Mouse (Mus musculus): ENCODE data around the gene Carm1. TPM values are rescaled to one million over a fixed set of nuclear protein-coding genes. Genes with fewer than 3 reads are reported as not detected.

The Carm1 gene
- polyA plus RNA-seq, 1 experiment: 63.4 TPM

DNA sequence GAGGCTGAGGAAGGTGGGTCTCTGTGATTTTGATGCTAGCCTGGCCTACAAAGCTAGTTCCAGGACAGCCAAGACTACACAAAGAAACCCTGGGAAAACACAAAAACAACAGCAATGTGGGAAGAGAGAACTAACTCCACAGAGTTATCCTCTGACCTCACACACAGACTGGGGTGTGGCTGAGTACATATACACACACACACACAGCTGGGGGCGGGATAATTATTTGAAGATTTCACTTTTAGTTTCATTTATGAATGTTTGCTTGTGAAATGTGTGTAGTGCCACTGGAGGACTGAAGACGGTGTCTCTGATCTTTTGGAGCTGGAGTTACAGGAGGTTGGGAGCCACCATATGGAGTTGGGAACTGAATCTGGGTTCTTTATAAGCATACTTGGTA lies 54.4 kb downstream of the Carm1 start:
- Histone ChIP-seq H3K36me3 (ENCODE audit: control insufficient read depth, insufficient read depth, low read length) (no peaks in the 10 kb centered on the region), H3K27me3 (ENCODE audit: control insufficient read depth, insufficient read depth, low read length) (no peaks in the 10 kb centered on the region), H3K27ac (ENCODE audit: insufficient read depth, low read depth, low read length) (peak overlapping the region; percentile 68), H3K4me1 (ENCODE audit: control insufficient read depth, insufficient read depth, insufficient read length, low read length) (peaks cover 5% of the 10 kb centered on the region), H3K4me3 (ENCODE audit: low read depth, low read length) (no peak overlapping the region)
- TF ChIP-seq POLR2A (IDR thresholded peaks at IDR 0.05; ENCODE audit: low read depth, low read length): no peak
- TF ChIP-seq CTCF (IDR thresholded peaks at IDR 0.05; ENCODE audit: extremely low read depth, insufficient read length, insufficient replicate concordance, low read depth, low read length): no peak
- WGBS: 18% methylated on average over 2 of the region's 2 CpGs

DNA sequence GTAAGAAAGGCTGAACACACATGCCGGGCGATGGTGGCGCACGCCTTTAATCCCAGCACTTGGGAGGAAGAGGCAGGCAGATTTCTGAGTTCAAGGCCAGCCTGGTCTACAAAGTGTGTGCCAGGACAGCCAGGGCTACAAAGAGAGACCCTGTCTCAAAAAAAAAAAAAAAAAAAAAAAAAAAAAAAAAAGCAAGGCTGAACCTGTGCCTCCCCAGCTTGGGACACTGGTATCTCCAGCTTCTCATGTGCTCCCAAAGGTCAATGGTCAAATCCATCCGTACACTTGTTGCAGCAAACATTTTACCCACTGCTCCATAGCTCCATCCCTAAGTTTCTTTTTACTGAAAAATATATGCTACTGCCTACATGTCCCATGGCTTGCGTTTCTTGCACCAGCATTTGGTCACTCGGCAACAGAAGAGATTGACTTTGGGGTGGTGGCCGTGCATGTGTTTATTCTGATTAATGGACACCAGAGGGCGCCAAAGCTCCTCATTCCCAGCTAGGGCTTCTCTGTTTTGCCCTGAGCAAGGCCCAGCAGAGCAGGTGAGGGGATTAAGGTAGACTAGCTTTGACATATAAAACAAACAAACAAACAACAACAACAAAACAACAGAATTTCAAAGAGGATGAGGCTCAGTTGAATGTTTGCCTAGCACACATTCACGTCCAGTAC lies 55.2 kb downstream of the Carm1 start:
- Histone ChIP-seq H3K27ac (ENCODE audit: insufficient read depth, low read depth, low read length) (peak overlapping the region; percentile 68; the same call in 1 of the 2 replicates), H3K4me1 (ENCODE audit: control insufficient read depth, insufficient read depth, insufficient read length, low read length) (peaks cover 5% of the 10 kb centered on the region), H3K36me3 (ENCODE audit: control insufficient read depth, insufficient read depth, low read length) (no peaks in the 10 kb centered on the region), H3K27me3 (ENCODE audit: control insufficient read depth, insufficient read depth, low read length) (no peaks in the 10 kb centered on the region), H3K4me3 (ENCODE audit: low read depth, low read length) (no peak overlapping the region)
- no peak for TF ChIP-seq POLR2A (IDR thresholded peaks at IDR 0.05; ENCODE audit: low read depth, low read length)
- peak; percentile 92; the same call in 1 of the 2 replicates for TF ChIP-seq CTCF (IDR thresholded peaks at IDR 0.05; ENCODE audit: extremely low read depth, insufficient read length, insufficient replicate concordance, low read depth, low read length)
- WGBS: 45% methylated on average over 10 of the region's 10 CpGs

DNA sequence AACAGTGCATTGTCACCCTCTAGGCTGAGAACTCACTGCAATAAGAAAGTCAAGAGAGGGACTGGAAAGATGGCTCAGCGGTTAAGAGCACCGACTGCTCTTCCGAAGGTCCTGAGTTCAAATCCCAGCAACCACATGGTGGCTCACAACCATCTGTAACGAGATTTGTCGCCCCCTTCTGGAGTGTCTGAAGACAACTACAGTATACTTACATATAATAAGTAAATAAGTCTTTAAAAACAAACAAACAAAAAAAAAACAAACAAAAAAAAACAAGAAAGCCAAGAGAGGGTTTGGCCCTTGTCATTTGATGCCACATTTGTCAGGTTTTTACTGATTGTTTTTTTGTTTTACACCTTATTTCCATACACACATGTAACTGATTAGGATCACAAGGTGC lies 57.4 kb downstream of the Carm1 start:
- no peak overlapping the region for H3K27ac ChIP-seq (ENCODE audit: insufficient read depth, low read depth, low read length)
- TF ChIP-seq CTCF (IDR thresholded peaks at IDR 0.05; ENCODE audit: extremely low read depth, insufficient read length, insufficient replicate concordance, low read depth, low read length) (no peak), POLR2A (IDR thresholded peaks at IDR 0.05; ENCODE audit: low read depth, low read length) (no peak)
- no peak overlapping the region for H3K4me3 ChIP-seq (ENCODE audit: low read depth, low read length)
- H3K36me3 ChIP-seq (ENCODE audit: control insufficient read depth, insufficient read depth, low read length): no peaks in the 10 kb centered on the region
- H3K4me1 ChIP-seq (ENCODE audit: control insufficient read depth, insufficient read depth, insufficient read length, low read length): peaks cover 5% of the 10 kb centered on the region
- H3K27me3 ChIP-seq (ENCODE audit: control insufficient read depth, insufficient read depth, low read length): no peaks in the 10 kb centered on the region
- 80% methylated on average over 5 of the region's 5 CpGs for WGBS

DNA sequence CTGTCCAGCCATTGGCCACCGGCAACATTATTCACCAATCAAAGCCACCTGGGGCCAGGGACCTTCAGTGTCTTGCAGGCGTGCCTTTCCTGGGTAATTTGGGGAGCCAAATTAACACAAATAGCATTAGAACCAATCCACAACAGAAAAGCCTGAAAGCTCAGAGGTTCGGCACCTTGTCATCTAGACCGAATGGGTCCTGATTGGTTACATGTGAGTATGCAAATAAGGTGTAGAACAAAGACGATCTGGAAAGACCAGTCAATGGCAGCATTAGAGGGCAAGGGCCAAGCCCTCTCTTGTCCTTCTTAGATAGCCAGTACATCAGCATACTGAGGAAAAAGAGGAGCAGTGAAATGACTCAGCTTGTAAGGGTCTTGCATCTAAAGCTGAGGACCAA lies 59.2 kb downstream of the Carm1 start:
- Histone ChIP-seq H3K4me3 (ENCODE audit: low read depth, low read length) (no peak overlapping the region), H3K36me3 (ENCODE audit: control insufficient read depth, insufficient read depth, low read length) (no peaks in the 10 kb centered on the region), H3K27me3 (ENCODE audit: control insufficient read depth, insufficient read depth, low read length) (no peaks in the 10 kb centered on the region), H3K27ac (ENCODE audit: insufficient read depth, low read depth, low read length) (no peak overlapping the region), H3K4me1 (ENCODE audit: control insufficient read depth, insufficient read depth, insufficient read length, low read length) (peaks cover 10% of the 10 kb centered on the region)
- TF ChIP-seq POLR2A (IDR thresholded peaks at IDR 0.05; ENCODE audit: low read depth, low read length) (no peak), CTCF (IDR thresholded peaks at IDR 0.05; ENCODE audit: extremely low read depth, insufficient read length, insufficient replicate concordance, low read depth, low read length) (no peak)
- 81% methylated on average over 5 of the region's 5 CpGs for WGBS

DNA sequence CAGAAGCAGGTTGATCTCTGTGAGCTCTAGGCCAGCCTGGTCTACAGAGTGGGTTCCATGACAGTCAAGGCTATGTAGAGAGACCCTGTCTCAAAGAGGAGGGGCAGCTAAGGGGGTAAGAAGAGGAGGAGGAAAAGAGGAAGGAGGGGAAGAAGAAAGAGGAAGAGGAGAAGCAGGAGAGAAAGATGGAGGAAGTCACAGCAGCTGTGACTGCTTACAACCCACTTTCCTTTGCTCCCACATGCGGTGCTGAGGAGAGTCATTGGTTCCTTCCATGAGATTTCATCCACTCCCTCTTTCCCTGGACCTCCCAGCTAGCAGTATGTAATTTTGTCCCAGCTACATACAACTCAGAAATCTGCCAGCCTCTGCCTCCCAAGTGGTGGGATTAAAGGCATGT lies 60.0 kb downstream of the Carm1 start:
- Histone ChIP-seq H3K4me1 (ENCODE audit: control insufficient read depth, insufficient read depth, insufficient read length, low read length) (peaks cover 5% of the 10 kb centered on the region; the same call in 1 of the 2 replicates), H3K27ac (ENCODE audit: insufficient read depth, low read depth, low read length) (no peak overlapping the region), H3K4me3 (ENCODE audit: low read depth, low read length) (no peak overlapping the region), H3K36me3 (ENCODE audit: control insufficient read depth, insufficient read depth, low read length) (no peaks in the 10 kb centered on the region), H3K27me3 (ENCODE audit: control insufficient read depth, insufficient read depth, low read length) (no peaks in the 10 kb centered on the region)
- WGBS: 59% methylated on average over 1 of the region's 1 CpGs
- TF ChIP-seq CTCF (IDR thresholded peaks at IDR 0.05; ENCODE audit: extremely low read depth, insufficient read length, insufficient replicate concordance, low read depth, low read length) (no peak), POLR2A (IDR thresholded peaks at IDR 0.05; ENCODE audit: low read depth, low read length) (no peak)

DNA sequence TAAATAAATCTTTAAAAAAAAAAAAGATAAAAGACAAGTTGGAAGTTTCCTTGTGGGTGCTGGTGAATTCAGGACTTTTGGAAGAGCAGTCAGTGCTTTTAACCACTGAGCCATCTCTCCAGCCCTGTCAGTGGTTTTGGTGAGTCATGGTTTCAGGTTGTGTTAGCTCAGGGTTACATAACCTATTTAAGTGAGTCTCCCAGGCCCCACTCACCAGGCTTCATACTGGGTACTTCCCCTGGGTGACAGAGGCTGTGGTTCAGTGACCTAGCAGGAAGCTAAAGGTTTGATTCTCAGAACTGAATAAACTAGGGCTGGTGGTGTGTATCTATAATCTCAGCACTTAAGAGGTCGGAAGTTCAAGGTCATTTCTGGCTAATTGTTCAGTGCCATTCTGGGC lies 63.2 kb downstream of the Carm1 start:
- no peak for TF ChIP-seq CTCF (IDR thresholded peaks at IDR 0.05; ENCODE audit: extremely low read depth, insufficient read length, insufficient replicate concordance, low read depth, low read length)
- TF ChIP-seq POLR2A (IDR thresholded peaks at IDR 0.05; ENCODE audit: low read depth, low read length): no peak
- H3K27ac ChIP-seq (ENCODE audit: insufficient read depth, low read depth, low read length): no peak overlapping the region
- no peaks in the 10 kb centered on the region for H3K36me3 ChIP-seq (ENCODE audit: control insufficient read depth, insufficient read depth, low read length)
- H3K27me3 ChIP-seq (ENCODE audit: control insufficient read depth, insufficient read depth, low read length): no peaks in the 10 kb centered on the region
- peaks cover 5% of the 10 kb centered on the region for H3K4me1 ChIP-seq (ENCODE audit: control insufficient read depth, insufficient read depth, insufficient read length, low read length)
- H3K4me3 ChIP-seq (ENCODE audit: low read depth, low read length): no peak overlapping the region
- WGBS: 74% methylated on average over 1 of the region's 1 CpGs

DNA sequence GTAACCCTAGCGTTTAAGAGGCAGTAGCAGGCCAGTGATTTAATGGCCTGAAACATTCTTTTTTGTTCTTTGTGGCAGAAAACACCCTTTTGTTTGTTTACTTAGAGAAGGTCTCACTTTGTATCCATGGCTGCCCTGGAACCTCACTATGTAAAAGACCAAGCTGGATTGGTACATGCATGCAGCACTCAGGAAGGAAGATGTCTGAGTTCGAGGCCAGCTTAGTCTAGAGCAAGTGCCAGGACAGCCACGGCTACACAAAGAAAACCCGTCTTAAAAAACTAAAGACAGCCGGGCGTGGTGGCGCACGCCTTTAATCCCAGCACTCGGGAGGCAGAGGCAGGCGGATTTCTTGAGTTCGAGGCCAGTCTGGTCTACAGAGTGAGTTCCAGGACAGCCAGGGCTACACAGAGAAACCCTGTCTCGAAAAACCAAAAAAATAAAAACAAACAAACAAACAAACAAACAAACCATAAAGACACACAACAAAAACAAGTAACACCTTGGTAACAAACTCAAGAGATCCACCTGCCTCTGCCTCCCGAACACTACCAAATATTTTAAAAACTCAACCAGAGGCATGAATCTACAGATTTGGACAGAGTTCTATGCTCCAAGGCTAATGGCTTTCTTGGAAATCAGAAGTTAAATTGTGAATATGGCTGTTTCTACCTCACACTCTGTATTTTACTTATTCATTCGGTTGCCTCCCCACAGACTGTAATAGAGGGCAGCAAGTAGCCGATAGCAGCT lies 68.3 kb downstream of the Carm1 start:
- peaks cover 5% of the 10 kb centered on the region for H3K4me1 ChIP-seq (ENCODE audit: control insufficient read depth, insufficient read depth, insufficient read length, low read length)
- TF ChIP-seq POLR2A (IDR thresholded peaks at IDR 0.05; ENCODE audit: low read depth, low read length): no peak
- no peak for TF ChIP-seq CTCF (IDR thresholded peaks at IDR 0.05; ENCODE audit: extremely low read depth, insufficient read length, insufficient replicate concordance, low read depth, low read length)

More for the DNA sequence above, 68.3 kb downstream of the Carm1 start:
- Histone ChIP-seq H3K36me3 (ENCODE audit: control insufficient read depth, insufficient read depth, low read length) (no peaks in the 10 kb centered on the region), H3K4me3 (ENCODE audit: low read depth, low read length) (peak overlapping the region; percentile 87), H3K27ac (ENCODE audit: insufficient read depth, low read depth, low read length) (peak overlapping the region; percentile 56), H3K27me3 (ENCODE audit: control insufficient read depth, insufficient read depth, low read length) (no peaks in the 10 kb centered on the region)
- WGBS: 60% methylated on average over 15 of the region's 15 CpGs
